Mouse (Mus musculus) bone marrow, adult 2 months (tissue): ENCODE results near the gene Esrrg. TPM values are rescaled to one million over a fixed set of nuclear protein-coding genes. Genes with fewer than 3 reads are reported as not detected.

ENCODE experiments used
- H3K27ac ChIP-seq: fragments of 200-500 bp; 2 replicates; pipeline ENCODE4 v1.5.1; 2012; ENCODE audit warnings: low read depth, mild to moderate bottlenecking, control low read depth, inconsistent platforms, low read length; ENCODE audit not compliant: control insufficient read depth, poor library complexity, insufficient read depth
- H3K4me1 ChIP-seq: fragments of 200-500 bp; 2 replicates; pipeline ENCODE4 v1.6.1; 2011; ENCODE audit warnings: low read length; ENCODE audit not compliant: control insufficient read depth, insufficient read depth
- H3K4me3 ChIP-seq: fragments of 200-500 bp; replicated peaks from 2 replicates; pipeline ENCODE3; 2011; ENCODE audit warnings: mild to moderate bottlenecking, low read depth, low read length, control low read depth; ENCODE audit not compliant: control insufficient read depth
- CTCF ChIP-seq: fragments of 200-500 bp; IDR thresholded peaks from 2 replicates; pipeline ENCODE4 v1.5.1; 2011; ENCODE audit warnings: low read length, control low read depth; ENCODE audit not compliant: control insufficient read depth, insufficient read depth
- POLR2A ChIP-seq: fragments of 200-500 bp; IDR thresholded peaks from 2 replicates; pipeline ENCODE4 v1.6.1; 2011; ENCODE audit warnings: low read depth, mild to moderate bottlenecking, control low read depth, low read length, borderline replicate concordance; ENCODE audit not compliant: control insufficient read depth
- WGBS: fragments of 180-500 bp; shearing (Covaris S2); methylation state at CpG from one replicate; pipeline ENCODE4 v1.1.7; 2018; 5-methylcytosine and 5-hydroxymethylcytosine counted together
- polyA plus RNA-seq: library from polyadenylated mRNA; stranded (reverse); fragments of >200 nt; gene quantifications from 2 replicates; pipeline ENCODE4 v1.2.4, GENCODE M21; 2011; ENCODE audit warnings: low replicate concordance; ENCODE audit not compliant: missing spikeins, insufficient read depth, insufficient read length

Esrrg gene
- polyA plus RNA-seq, 1 experiment, result not detected

GRCm38 (mm10) chr1:187785226-187785625 lies 176.6 kb downstream of the Esrrg start:
- 76% methylated on average over 4 of the region's 4 CpGs for WGBS
- Histone ChIP-seq H3K4me1 (no peaks in the 10 kb centered on the region), H3K4me3 (no peak overlapping the region), H3K27ac (no peak overlapping the region)
- TF ChIP-seq CTCF (no peak), POLR2A (no peak)

GRCm38 (mm10) chr1:187787055-187788016 lies 178.7 kb downstream of the Esrrg start:
- no peaks in the 10 kb centered on the region for H3K4me1 ChIP-seq
- TF ChIP-seq POLR2A (no peak), CTCF (no peak)
- no peak overlapping the region for H3K27ac ChIP-seq
- WGBS, result 57% methylated on average over 7 of the region's 7 CpGs
- no peak overlapping the region for H3K4me3 ChIP-seq

GRCm38 (mm10) chr1:187794240-187794930 lies 185.8 kb downstream of the Esrrg start:
- H3K4me1 ChIP-seq, result no peaks in the 10 kb centered on the region
- H3K27ac ChIP-seq, result no peak overlapping the region
- TF ChIP-seq CTCF (no peak), POLR2A (no peak)
- WGBS, result 76% methylated on average over 5 of the region's 5 CpGs
- no peak overlapping the region for H3K4me3 ChIP-seq

- no peak overlapping the region for H3K27ac ChIP-seq
- WGBS, result 78% methylated on average over 3 of the region's 3 CpGs
- TF ChIP-seq CTCF, result no peak
- TF ChIP-seq POLR2A, result no peak
- H3K4me3 ChIP-seq, result no peak overlapping the region
- no peaks in the 10 kb centered on the region for H3K4me1 ChIP-seq
These were observed 187.0 kb downstream of the Esrrg start for GRCm38 (mm10) chr1:187795551-187795950.

GRCm38 (mm10) chr1:187799300-187799699 lies 190.7 kb downstream of the Esrrg start:
- 62% methylated on average over 7 of the region's 7 CpGs for WGBS
- no peak for TF ChIP-seq POLR2A
- TF ChIP-seq CTCF, result no peak
- H3K27ac ChIP-seq, result no peak overlapping the region

GRCm38 (mm10) chr1:187800761-187801160 lies 192.2 kb downstream of the Esrrg start:
- TF ChIP-seq CTCF, result no peak
- TF ChIP-seq POLR2A, result no peak
- Histone ChIP-seq H3K4me1 (no peaks in the 10 kb centered on the region), H3K27ac (no peak overlapping the region), H3K4me3 (no peak overlapping the region)
- WGBS, result 62% methylated on average over 10 of the region's 10 CpGs

More at GRCm38 (mm10) chr1:187799300-187799699, 190.7 kb downstream of the Esrrg start:
- no peaks in the 10 kb centered on the region for H3K4me1 ChIP-seq
- no peak overlapping the region for H3K4me3 ChIP-seq

- Histone ChIP-seq H3K27ac (no peak overlapping the region), H3K4me3 (no peak overlapping the region), H3K4me1 (no peaks in the 10 kb centered on the region)
- WGBS, result 65% methylated on average over 5 of the region's 5 CpGs
- no peak for TF ChIP-seq POLR2A
- TF ChIP-seq CTCF, result no peak
These were observed 195.0 kb downstream of the Esrrg start for GRCm38 (mm10) chr1:187803566-187803965.

GRCm38 (mm10) chr1:187803997-187804396 lies 195.4 kb downstream of the Esrrg start:
- no peak overlapping the region for H3K27ac ChIP-seq
- H3K4me1 ChIP-seq, result no peaks in the 10 kb centered on the region
- H3K4me3 ChIP-seq, result no peak overlapping the region
- TF ChIP-seq CTCF (no peak), POLR2A (no peak)
- WGBS, result 48% methylated on average over 5 of the region's 5 CpGs
